Mouse (Mus musculus): ENCODE data around the gene Sobp. TPM values are rescaled to one million over a fixed set of nuclear protein-coding genes. Genes with fewer than 3 reads are reported as not detected.
A peak's percentile ranks its signal among the peaks of the same experiment; 100 is the strongest.

Gene Sobp
- polyA plus RNA-seq (2017; shearing (Covaris generic)) = not detected

- no peak for ATAC-seq
Measured at GRCm38 (mm10) chr10:43174326-43175155, at the start of gene Sobp, which contains the start of gene 9030612E09Rik. Sobp (minus strand) TSS chr10:43174530. 9030612E09Rik (plus strand) TSS chr10:43174704.

GRCm38 (mm10) chr10:43223391-43223790, 49.1 kb upstream of the Sobp start:
- ATAC-seq = no peak

GRCm38 (mm10) chr10:43221659-43222058, 47.3 kb upstream of the Sobp start:
- peak; percentile 23 for ATAC-seq

DNA sequence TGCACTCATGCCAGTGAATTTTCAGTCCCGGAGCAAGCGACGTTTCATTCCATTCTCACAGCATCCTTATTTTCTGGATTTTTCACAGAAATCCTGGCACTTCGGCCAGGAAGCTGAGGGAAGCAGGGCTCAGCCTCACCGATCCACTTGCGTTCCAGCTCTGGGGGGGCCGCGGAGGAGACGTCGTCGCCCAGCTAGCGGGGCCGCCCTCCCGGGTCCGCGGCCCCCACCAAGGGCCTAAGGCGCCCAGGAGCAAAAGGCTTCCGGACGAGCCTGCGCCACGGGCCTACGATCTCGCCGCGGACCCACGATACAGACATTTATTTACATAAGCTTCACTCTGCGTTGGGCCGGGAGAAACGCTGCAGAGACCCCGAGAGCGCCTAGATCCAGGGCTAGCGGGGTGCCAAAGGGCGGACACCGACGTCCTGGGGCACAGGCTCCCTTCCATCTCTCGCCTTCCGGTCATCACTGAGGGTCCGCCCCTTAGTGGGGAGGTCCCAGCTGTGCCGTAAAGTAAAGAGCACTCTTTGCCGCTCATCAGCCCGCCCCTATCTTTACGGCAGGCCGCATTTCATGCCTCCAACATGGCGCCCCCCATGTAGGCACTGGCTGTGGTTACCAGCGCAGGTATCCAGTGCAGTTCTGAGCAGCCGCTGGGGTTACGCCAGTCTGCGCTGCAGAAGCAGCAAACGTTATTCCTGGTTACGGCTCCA, 46.7 kb upstream of the Sobp start, which contains the start of gene Pdss2:
Pdss2 (plus strand) TSS at position 577 of the 716 bp plus-strand sequence.
- peak; percentile 95 for ATAC-seq

- ATAC-seq = no peak
Measured at GRCm38 (mm10) chr10:43220479-43220878, 46.1 kb upstream of the Sobp start.

DNA sequence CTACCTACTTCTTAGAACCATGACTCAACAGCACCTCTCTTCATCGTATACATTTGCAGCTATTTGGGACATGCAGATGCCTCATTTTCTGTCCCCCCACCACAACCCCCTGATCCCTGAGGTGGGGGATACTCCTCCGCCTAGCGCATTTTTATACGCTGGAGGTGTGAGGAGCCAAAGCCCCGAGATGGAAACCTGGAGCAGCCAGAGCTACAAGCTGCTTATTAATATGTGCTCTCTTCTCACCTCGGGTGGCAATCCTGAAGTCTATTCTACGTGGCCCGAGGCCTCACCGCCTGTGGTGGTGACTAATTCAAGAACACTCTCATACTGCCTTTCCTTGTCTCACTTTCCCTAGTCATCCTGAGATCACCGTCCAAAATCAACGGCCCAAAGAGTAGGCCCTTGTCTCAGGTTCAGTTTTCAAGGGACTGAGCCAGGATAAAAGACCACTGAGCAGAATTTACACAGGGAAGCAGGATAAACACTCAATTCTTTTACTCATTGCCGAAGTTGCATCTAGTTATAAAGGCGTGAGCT, 43.1 kb upstream of the Sobp start:
- ATAC-seq = no peak

GRCm38 (mm10) chr10:43211866-43212265, 37.5 kb upstream of the Sobp start:
- no peak for ATAC-seq

DNA sequence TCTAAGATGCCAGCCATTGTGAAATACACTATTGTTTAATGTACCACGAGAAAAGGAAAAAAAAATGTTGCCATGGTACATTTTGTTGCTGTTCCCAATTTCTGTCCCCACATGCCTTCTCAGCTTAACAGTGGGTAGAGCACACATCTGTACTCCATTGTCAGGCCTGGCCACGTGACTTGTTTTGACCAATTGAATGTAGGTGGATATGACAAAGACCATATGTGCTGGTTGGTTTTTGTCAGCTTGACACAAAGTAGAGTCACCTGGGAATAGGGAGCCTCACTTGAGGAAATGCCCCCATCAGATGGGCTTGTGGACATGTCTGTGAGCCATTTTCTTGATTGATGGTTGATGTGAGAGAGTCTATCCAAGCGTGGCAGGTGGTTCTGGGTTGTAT, 29.5 kb upstream of the Sobp start:
- ATAC-seq = no peak

DNA sequence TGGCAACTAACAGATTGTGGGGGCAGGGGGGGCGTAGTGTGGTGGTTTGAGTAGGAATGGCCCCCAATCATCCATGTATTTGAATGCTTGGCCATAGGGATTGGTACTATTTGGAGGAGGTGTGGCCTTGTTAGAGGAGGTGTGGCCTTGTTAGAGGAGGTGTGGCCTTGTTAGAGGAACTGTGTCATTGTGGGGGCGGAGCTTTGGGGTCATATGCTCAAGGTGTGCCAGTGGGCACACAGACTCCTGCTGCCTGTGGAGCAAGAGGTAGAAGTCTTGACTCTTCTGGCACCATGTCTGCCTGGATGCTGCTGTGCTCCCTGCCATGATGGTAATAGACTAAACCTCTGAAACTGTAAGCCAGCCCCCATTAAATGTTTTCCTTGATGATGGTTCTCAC, 25.9 kb upstream of the Sobp start:
- no peak for ATAC-seq

GRCm38 (mm10) chr10:43180313-43180912, 6.1 kb upstream of the Sobp start:
- no peak for ATAC-seq

- no peak for ATAC-seq
Measured at GRCm38 (mm10) chr10:43175156-43175601, 849 bp upstream of the Sobp start.

GRCm38 (mm10) chr10:43173828-43174325, 453 bp downstream of the Sobp start:
- no peak for ATAC-seq

GRCm38 (mm10) chr10:43173141-43173827, 1.0 kb downstream of the Sobp start:
- ATAC-seq = no peak

GRCm38 (mm10) chr10:43172554-43172953, 1.8 kb downstream of the Sobp start:
- no peak for ATAC-seq

- no peak for ATAC-seq
Measured at GRCm38 (mm10) chr10:43172066-43172465, 2.3 kb downstream of the Sobp start.

- ATAC-seq = no peak
Measured at GRCm38 (mm10) chr10:43171106-43171505, 3.2 kb downstream of the Sobp start.

- no peak for ATAC-seq
Measured at GRCm38 (mm10) chr10:43168847-43169246, 5.5 kb downstream of the Sobp start.

- no peak for ATAC-seq
Measured at GRCm38 (mm10) chr10:43166817-43167216, 7.5 kb downstream of the Sobp start.

GRCm38 (mm10) chr10:43166146-43166545, 8.2 kb downstream of the Sobp start:
- ATAC-seq = no peak

GRCm38 (mm10) chr10:43164406-43164805, 9.9 kb downstream of the Sobp start:
- ATAC-seq = no peak

GRCm38 (mm10) chr10:43162318-43162717, 12.0 kb downstream of the Sobp start:
- no peak for ATAC-seq

DNA sequence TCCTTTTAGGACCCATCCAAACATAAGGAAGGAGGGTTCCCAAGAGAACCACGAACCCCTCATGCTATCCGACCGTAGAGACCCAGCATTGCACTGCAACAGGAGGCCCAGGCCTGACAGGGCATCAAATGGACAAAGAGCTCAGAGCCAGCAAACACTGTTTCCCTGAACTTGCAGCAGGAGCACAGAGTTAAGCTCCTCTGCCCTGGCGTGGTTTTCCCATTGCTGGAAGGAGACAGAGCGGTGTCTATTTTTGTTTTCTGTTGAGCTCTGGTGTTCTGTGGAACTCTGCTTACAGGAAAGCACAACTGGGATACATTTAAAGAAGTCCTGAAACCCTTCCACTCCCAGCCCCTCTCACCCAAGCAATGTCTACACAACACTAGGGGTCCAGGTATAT, 15.0 kb downstream of the Sobp start:
- no peak for ATAC-seq
